25 mouse cellular contexts compared by ENCODE assay signal in the genomic region with DNA sequence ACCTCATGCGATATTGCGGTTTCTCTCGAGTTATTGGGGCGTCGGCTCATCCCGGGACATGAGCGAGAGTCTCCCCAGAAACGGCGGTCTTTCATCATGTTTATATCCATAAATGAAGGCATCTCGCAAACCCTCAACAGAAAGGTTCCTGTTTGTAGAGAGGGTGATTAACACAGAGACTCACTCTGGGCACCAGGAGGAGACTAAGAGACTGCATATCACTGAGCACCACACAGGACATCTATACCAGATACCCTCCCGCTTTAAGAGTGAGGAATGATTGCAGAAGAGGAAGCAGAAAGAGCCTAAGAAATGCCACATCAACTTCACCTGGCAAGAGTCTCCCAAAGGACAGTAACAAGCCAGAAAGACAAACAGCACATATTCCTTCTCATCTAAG. TPM values are rescaled to one million over a fixed set of nuclear protein-coding genes. Genes with fewer than 3 reads are reported as not detected.
DNase-seq lines count a peak whose midpoint lies in the region; ATAC-seq and TF ChIP-seq lines count a peak whose summit lies in the region.
"Had no signal": no experiment of that assay in that cellular context is flagged by ENCODE, and none has a peak within 500 bp of the region (broad histone marks: within the 10 kb centered on the region; RNA-seq: fewer than 3 reads in every experiment).

No protein-coding gene starts in this region.

- H3K27ac ChIP-seq in heart, embryonic 10.5 days, result no peak overlapping the region
- peak overlapping the region; percentile 96 for H3K27ac ChIP-seq in MEL (ENCODE audit: control insufficient read depth, low read depth, low read length)
- 0 out of 2 replicates have a peak overlapping the region, but pooled peaks have one; percentile 36 for H3K27ac ChIP-seq in brown adipose tissue, adult 24 weeks (replicated peaks; ENCODE audit: low read depth, low read length)
- H3K27ac ChIP-seq in forebrain, embryonic 15.5 days (replicated peaks), result no peak overlapping the region

- no peak; a peak in 1 of 4 replicates for TF ChIP-seq POLR2A in MEL (IDR thresholded peaks at IDR 0.05; ENCODE audit: control insufficient read depth in 1 of 2, insufficient read depth in 1 of 2, low read depth in 1 of 2, low read length in 2 of 2, poor library complexity in 1 of 2)

- no peak for TF ChIP-seq RAD21 in MEL (IDR thresholded peaks at IDR 0.05; ENCODE audit: low read depth, low read length)

- 96% methylated on average over 11 of the region's 11 CpGs for WGBS in heart, embryonic 10.5 days
- WGBS in forebrain, embryonic 15.5 days, result over 99% methylated on average over 11 of the region's 11 CpGs

- H3K9ac ChIP-seq in MEL (ENCODE audit: control insufficient read depth, low read depth, low read length, poor library complexity, severe bottlenecking), result peak overlapping the region; percentile 56
- no peak overlapping the region for H3K9ac ChIP-seq in forebrain, embryonic 15.5 days (replicated peaks)

- no peaks in the 10 kb centered on the region for H3K9me3 ChIP-seq in heart, embryonic 10.5 days
- no peaks in the 10 kb centered on the region for H3K9me3 ChIP-seq in MEL (replicated peaks; ENCODE audit: insufficient read depth, low read length)
- no peaks in the 10 kb centered on the region for H3K9me3 ChIP-seq in forebrain, embryonic 15.5 days
- H3K9me3 ChIP-seq: G1E had no signal

- peak; percentile 34 for DNase-seq in heart, adult 11 months
- no peak for DNase-seq in heart, embryonic 10.5 days (ENCODE audit: low spot score)
- DNase-seq in MEL (ENCODE audit: low read depth, low spot score) (peak; percentile 91), MEL-GATA-1-ER (ENCODE audit: extremely low read depth, low read depth) (peak; percentile 93)
- no peak for DNase-seq in T-cell, adult 2 months (ENCODE audit: low spot score)
- DNase-seq in thymus, postnatal 10 days (ENCODE audit: low spot score in 2 of 2), result no peak
- DNase-seq: adrenal gland, adult 2 months; adrenal gland, adult 8-10 months; adrenal gland, postnatal 10 days; adrenal gland, postnatal 14 days; adrenal gland, postnatal 25 days; adrenal gland, postnatal 36 days; B cell, adult 2 months; cerebellum, adult 11 months; cerebellum, adult 11-12 months; cerebellum, adult 18-20 months; cerebellum, adult 2 months; cerebellum, adult 8-10 months; cerebellum, adult 9-10 months had no signal

- ATAC-seq in forebrain, embryonic 15.5 days (replicated peaks), result no peak
- ATAC-seq: activated CD4-positive, CD25-positive, alpha-beta regulatory T cell, adult 4 months; Patski had no signal

- TF ChIP-seq CTCF in MEL (IDR thresholded peaks at IDR 0.05 in 2 of 3, conservative IDR thresholded peaks at IDR 0.05 in 1 of 3; ENCODE audit: control insufficient read depth in 1 of 3, insufficient read depth in 1 of 3, low read depth in 2 of 3, low read length in 3 of 3, poor library complexity in 1 of 3, severe bottlenecking in 1 of 3), result no peak

- peak; percentile 55 to 77; a peak in 3 of 4 replicates for TF ChIP-seq EP300 in MEL (IDR thresholded peaks at IDR 0.05; ENCODE audit: low read depth in 1 of 2, low read length in 2 of 2)

- peaks cover 48% of the 10 kb centered on the region for H3K36me3 ChIP-seq in heart, embryonic 10.5 days
- peaks cover 3 to 72% of the 10 kb centered on the region in 2 experiments; a peak in 3 of 4 replicates for H3K36me3 ChIP-seq in MEL (ENCODE audit: control insufficient read depth in 1 of 2, insufficient read depth in 2 of 2, low read length in 2 of 2)
- H3K36me3 ChIP-seq in forebrain, embryonic 15.5 days, result peaks cover 11% of the 10 kb centered on the region

- no peak overlapping the region for H3K4me2 ChIP-seq in forebrain, embryonic 15.5 days (replicated peaks)

- H3K79me2 ChIP-seq in MEL (ENCODE audit: control insufficient read depth, insufficient read depth, low read length, poor library complexity), result peaks cover 53% of the 10 kb centered on the region

- peaks cover 4% of the 10 kb centered on the region; the same call in 1 of the 2 replicates for H3K4me1 ChIP-seq in heart, embryonic 10.5 days
- peaks cover 33 to 64% of the 10 kb centered on the region in 2 experiments for H3K4me1 ChIP-seq in MEL (ENCODE audit: control insufficient read depth in 1 of 2, insufficient read depth in 2 of 2, low read length in 2 of 2)
- H3K4me1 ChIP-seq in brown adipose tissue, adult 24 weeks (ENCODE audit: control insufficient read depth, insufficient read depth, insufficient read length, low read length), result peaks cover 26% of the 10 kb centered on the region
- peaks cover 25% of the 10 kb centered on the region for H3K4me1 ChIP-seq in forebrain, embryonic 15.5 days

- H3K27me3 ChIP-seq in heart, embryonic 10.5 days (ENCODE audit: insufficient read depth, poor library complexity, severe bottlenecking), result no peaks in the 10 kb centered on the region
- H3K27me3 ChIP-seq in MEL (ENCODE audit: control insufficient read depth in 1 of 2, insufficient read depth in 2 of 2, low read length in 2 of 2), result no peaks in the 10 kb centered on the region
- no peaks in the 10 kb centered on the region for H3K27me3 ChIP-seq in forebrain, embryonic 15.5 days
- H3K27me3 ChIP-seq: CH12.LX, Patski had no signal

- no peak overlapping the region for H3K4me3 ChIP-seq in heart, embryonic 10.5 days
- peak overlapping the region; percentile 1 to 34; a peak in 3 of 4 replicates for H3K4me3 ChIP-seq in MEL (ENCODE audit: control insufficient read depth in 1 of 2, insufficient read depth in 1 of 2, low read depth in 2 of 2, low read length in 2 of 2)
- H3K4me3 ChIP-seq in brown adipose tissue, adult 24 weeks (ENCODE audit: insufficient read depth, low read depth, low read length), result no peak overlapping the region
- H3K4me3 ChIP-seq in forebrain, embryonic 15.5 days, result no peak overlapping the region

TF ChIP-seq in MEL, 35 proteins besides CTCF, POLR2A, EP300 and RAD21 (continues in another document):
- TF ChIP-seq MXI1 (IDR thresholded peaks at IDR 0.05; ENCODE audit: low read depth, low read length) (no peak), MAX (IDR thresholded peaks at IDR 0.05; ENCODE audit: low read length) (no peak), SIN3A (IDR thresholded peaks at IDR 0.05; ENCODE audit: low read length) (no peak; the same call in 1 of the 2 replicates), RCOR1 (IDR thresholded peaks at IDR 0.05; ENCODE audit: low read depth, low read length) (peak; percentile 39; the same call in 1 of the 2 replicates), ZC3H11A (IDR thresholded peaks at IDR 0.05; ENCODE audit: low read depth, low read length) (no peak), GATA1 (IDR thresholded peaks at IDR 0.05; ENCODE audit: low read depth, low read length) (peak; percentile 63), CHD1 (IDR thresholded peaks at IDR 0.05; ENCODE audit: low read depth, low read length) (0 out of 2 replicates have a peak, but pooled peaks have one; percentile 16), POLR2AphosphoS5 (IDR thresholded peaks at IDR 0.05; ENCODE audit: borderline replicate concordance, low read depth, low read length) (no peak), HCFC1 (IDR thresholded peaks at IDR 0.05; ENCODE audit: low read depth, low read length) (no peak), TAL1 (IDR thresholded peaks at IDR 0.05; ENCODE audit: low read length) (peak; percentile 62), POLR2AphosphoS2 (IDR thresholded peaks at IDR 0.05; ENCODE audit: low read length) (no peak)

RNA-seq across cellular contexts. Expression of gene Trappc6b, which starts 5.0 kb away (rescaled TPM):
- polyA plus RNA-seq in heart, embryonic 10.5 days (2016; fragmentation: Nextera tagmentation; extraction: Ambion mirVana), result 75.5 and 82.4 TPM in 2 replicates
- total RNA-seq in MEL (2012; rRNA removed), result 45.9 and 48.1 TPM in 2 replicates
- 10 to 100 TPM in 1 of 2 experiments, not detected in 1; 75.3 TPM for polyA plus RNA-seq in MEL (2012; ENCODE audit: insufficient read depth in 1 of 2, insufficient read length in 2 of 2, low read depth in 1 of 2, low replicate concordance in 2 of 2, missing spikeins in 1 of 2)
- polyA plus RNA-seq in brown adipose tissue, adult 24 weeks (2012; ENCODE audit: insufficient read depth, insufficient read length, missing spikeins), result 97.3 and 120 TPM in 2 replicates
- polyA plus RNA-seq in forebrain, embryonic 15.5 days (2015; fragmentation: Nextera tagmentation; extraction: Ambion mirVana), result 150 and 159 TPM in 2 replicates

RNA-seq across cellular contexts. Expression of gene Pnn, which starts 10.5 kb away (rescaled TPM):
- polyA plus RNA-seq in heart, embryonic 10.5 days (2016; fragmentation: Nextera tagmentation; extraction: Ambion mirVana), result 76.5 and 89.5 TPM in 2 replicates
- total RNA-seq in MEL (2012; rRNA removed), result 36.7 and 38.4 TPM in 2 replicates
- polyA plus RNA-seq in MEL (2012; ENCODE audit: insufficient read depth in 1 of 2, insufficient read length in 2 of 2, low read depth in 1 of 2, low replicate concordance in 2 of 2, missing spikeins in 1 of 2), result 100 to 1,000 TPM; 132 to 216 TPM
- 28.1 and 30.3 TPM in 2 replicates for polyA plus RNA-seq in brown adipose tissue, adult 24 weeks (2012; ENCODE audit: insufficient read depth, insufficient read length, missing spikeins)
- 82.1 and 85.9 TPM in 2 replicates for polyA plus RNA-seq in forebrain, embryonic 15.5 days (2015; fragmentation: Nextera tagmentation; extraction: Ambion mirVana)

RNA-seq across cellular contexts. Expression of gene Mia2, which starts 39.4 kb away (rescaled TPM):
- 38.0 and 50.8 TPM in 2 replicates for polyA plus RNA-seq in heart, embryonic 10.5 days (2016; fragmentation: Nextera tagmentation; extraction: Ambion mirVana)
- 103 and 134 TPM in 2 replicates for total RNA-seq in MEL (2012; rRNA removed)
- 100 to 1,000 TPM in 1 of 2 experiments, not detected in 1; 175 TPM for polyA plus RNA-seq in MEL (2012; ENCODE audit: insufficient read depth in 1 of 2, insufficient read length in 2 of 2, low read depth in 1 of 2, low replicate concordance in 2 of 2, missing spikeins in 1 of 2)
- polyA plus RNA-seq in brown adipose tissue, adult 24 weeks (2012; ENCODE audit: insufficient read depth, insufficient read length, missing spikeins), result 60.2 and 62.5 TPM in 2 replicates
- polyA plus RNA-seq in forebrain, embryonic 15.5 days (2015; fragmentation: Nextera tagmentation; extraction: Ambion mirVana), result 32.3 and 37.2 TPM in 2 replicates

RNA-seq across cellular contexts. Expression of gene Gemin2, which starts 43.0 kb away (rescaled TPM):
- 30.1 and 35.6 TPM in 2 replicates for polyA plus RNA-seq in heart, embryonic 10.5 days (2016; fragmentation: Nextera tagmentation; extraction: Ambion mirVana)
- 17.7 and 18.4 TPM in 2 replicates for total RNA-seq in MEL (2012; rRNA removed)
- 10 to 100 TPM in 1 of 2 experiments, not detected in 1; 19.5 TPM for polyA plus RNA-seq in MEL (2012; ENCODE audit: insufficient read depth in 1 of 2, insufficient read length in 2 of 2, low read depth in 1 of 2, low replicate concordance in 2 of 2, missing spikeins in 1 of 2)
- 5.0 and 5.6 TPM in 2 replicates for polyA plus RNA-seq in brown adipose tissue, adult 24 weeks (2012; ENCODE audit: insufficient read depth, insufficient read length, missing spikeins)
- polyA plus RNA-seq in forebrain, embryonic 15.5 days (2015; fragmentation: Nextera tagmentation; extraction: Ambion mirVana), result 15.7 TPM in 2 replicates

RNA-seq across cellular contexts. Expression of gene Sec23a, which starts 44.4 kb away (rescaled TPM):
- 77.3 and 84.6 TPM in 2 replicates for polyA plus RNA-seq in heart, embryonic 10.5 days (2016; fragmentation: Nextera tagmentation; extraction: Ambion mirVana)
- total RNA-seq in MEL (2012; rRNA removed), result 16.1 and 16.4 TPM in 2 replicates
- 10 to 100 TPM; 16.7 to 98.2 TPM for polyA plus RNA-seq in MEL (2012; ENCODE audit: insufficient read depth in 1 of 2, insufficient read length in 2 of 2, low read depth in 1 of 2, low replicate concordance in 2 of 2, missing spikeins in 1 of 2)
- 15.7 and 16.2 TPM in 2 replicates for polyA plus RNA-seq in brown adipose tissue, adult 24 weeks (2012; ENCODE audit: insufficient read depth, insufficient read length, missing spikeins)
- polyA plus RNA-seq in forebrain, embryonic 15.5 days (2015; fragmentation: Nextera tagmentation; extraction: Ambion mirVana), result 99.4 and 102 TPM in 2 replicates

Comparison
In these comparisons a context has a peak if more than half of its experiments do, and no peak if none do; other contexts are left out.
1. DNase-seq: peak in heart, adult 11 months (single experiment), MEL (single experiment) and MEL-GATA-1-ER (single experiment); none in heart, embryonic 10.5 days (single experiment), T-cell, adult 2 months (single experiment) and thymus, postnatal 10 days (0 of 2).
2. H3K27ac ChIP-seq: peak in MEL (single experiment) and brown adipose tissue, adult 24 weeks (single experiment); none in heart, embryonic 10.5 days (single experiment) and forebrain, embryonic 15.5 days (single experiment).
3. H3K4me3 ChIP-seq: peak in MEL (2 of 2); none in heart, embryonic 10.5 days (single experiment), brown adipose tissue, adult 24 weeks (single experiment) and forebrain, embryonic 15.5 days (single experiment).